Comparison of ENCODE assay signal across 20 mouse cellular contexts in genomic region chr11:64024575-64024974, GRCm38 (mm10). TPM values are rescaled to one million over a fixed set of nuclear protein-coding genes. Genes with fewer than 3 reads are reported as not detected.
DNase-seq lines count a peak whose midpoint lies in the region; ATAC-seq and TF ChIP-seq lines count a peak whose summit lies in the region.
"Had no signal": no experiment of that assay in that cellular context is flagged by ENCODE, and none has a peak within 500 bp of the region (broad histone marks: within the 10 kb centered on the region; RNA-seq: fewer than 3 reads in every experiment).

No protein-coding gene starts in this region.

- no peak for ATAC-seq in kidney, postnatal 0 days (replicated peaks; ENCODE audit: low FRiP score, low read depth)
- no peak for ATAC-seq in limb, embryonic 12.5 days (ENCODE audit: insufficient number of reproducible peaks, insufficient read depth, low FRiP score, low TSS enrichment, low read depth)
- ATAC-seq in megakaryocyte, adult 5-6 weeks (ENCODE audit: poor library complexity, severe bottlenecking) = no peak

- no peak overlapping the region for H3K9ac ChIP-seq in kidney, postnatal 0 days (ENCODE audit: low read depth, low read length)
- no peak overlapping the region for H3K9ac ChIP-seq in limb, embryonic 12.5 days (replicated peaks)
- H3K9ac ChIP-seq: embryonic facial prominence, embryonic 15.5 days; hindbrain, embryonic 13.5 days; neural tube, embryonic 15.5 days had no signal

- no peak for TF ChIP-seq CTCF in kidney, postnatal 0 days (IDR thresholded peaks at IDR 0.05; ENCODE audit: low read depth)

- H3K36me3 ChIP-seq in heart, embryonic 10.5 days = no peaks in the 10 kb centered on the region
- no peaks in the 10 kb centered on the region for H3K36me3 ChIP-seq in kidney, postnatal 0 days (ENCODE audit: insufficient read depth, low read length)
- H3K36me3 ChIP-seq in embryonic facial prominence, embryonic 10.5 days (replicated peaks) = no peaks in the 10 kb centered on the region
- H3K36me3 ChIP-seq in limb, embryonic 12.5 days = no peaks in the 10 kb centered on the region
- H3K36me3 ChIP-seq: embryonic facial prominence, embryonic 15.5 days; hindbrain, embryonic 13.5 days; neural tube, embryonic 15.5 days had no signal

- no peaks in the 10 kb centered on the region for H3K9me3 ChIP-seq in heart, embryonic 10.5 days
- no peaks in the 10 kb centered on the region for H3K9me3 ChIP-seq in kidney, postnatal 0 days (replicated peaks; ENCODE audit: low read length)
- H3K9me3 ChIP-seq in embryonic facial prominence, embryonic 10.5 days = no peaks in the 10 kb centered on the region
- no peaks in the 10 kb centered on the region for H3K9me3 ChIP-seq in limb, embryonic 12.5 days
- H3K9me3 ChIP-seq: embryonic facial prominence, embryonic 15.5 days; hindbrain, embryonic 13.5 days; megakaryocyte, embryonic 14.5 days; neural tube, embryonic 15.5 days had no signal

- H3K27me3 ChIP-seq in heart, embryonic 10.5 days (ENCODE audit: insufficient read depth, poor library complexity, severe bottlenecking) = peaks cover 6% of the 10 kb centered on the region; the same call in 1 of the 2 replicates
- H3K27me3 ChIP-seq in kidney, postnatal 0 days (ENCODE audit: insufficient read depth, low read length) = no peaks in the 10 kb centered on the region
- H3K27me3 ChIP-seq in embryonic facial prominence, embryonic 10.5 days (replicated peaks; ENCODE audit: low read depth, poor library complexity, severe bottlenecking) = no peaks in the 10 kb centered on the region
- H3K27me3 ChIP-seq in limb, embryonic 12.5 days = no peaks in the 10 kb centered on the region
- H3K27me3 ChIP-seq: CH12.LX; embryonic facial prominence, embryonic 15.5 days; hindbrain, embryonic 13.5 days; megakaryocyte, embryonic 14.5 days; neural tube, embryonic 15.5 days had no signal

- WGBS in heart, embryonic 10.5 days = 80% methylated on average over 7 of the region's 7 CpGs
- 44% methylated on average over 7 of the region's 7 CpGs for WGBS in kidney, postnatal 0 days
- 46% methylated on average over 7 of the region's 7 CpGs for WGBS in embryonic facial prominence, embryonic 10.5 days
- 21% methylated on average over 7 of the region's 7 CpGs for WGBS in limb, embryonic 12.5 days

- H3K4me1 ChIP-seq in heart, embryonic 10.5 days = peaks cover 37% of the 10 kb centered on the region
- H3K4me1 ChIP-seq in kidney, postnatal 0 days (replicated peaks; ENCODE audit: insufficient read depth, low read length) = peaks cover 7% of the 10 kb centered on the region
- H3K4me1 ChIP-seq in embryonic facial prominence, embryonic 10.5 days = peaks cover 46% of the 10 kb centered on the region
- H3K4me1 ChIP-seq in limb, embryonic 12.5 days (replicated peaks) = peaks cover 44% of the 10 kb centered on the region
- H3K4me1 ChIP-seq: embryonic facial prominence, embryonic 15.5 days had no signal

- H3K27ac ChIP-seq in heart, embryonic 10.5 days = no peak overlapping the region
- H3K27ac ChIP-seq in kidney, postnatal 0 days = no peak overlapping the region
- H3K27ac ChIP-seq in embryonic facial prominence, embryonic 10.5 days (replicated peaks) = peak overlapping the region; percentile 65
- H3K27ac ChIP-seq in limb, embryonic 12.5 days = peak overlapping the region; percentile 2; the same call in 1 of the 2 replicates
- H3K27ac ChIP-seq: embryonic facial prominence, embryonic 15.5 days had no signal

- H3K4me2 ChIP-seq in kidney, postnatal 0 days (ENCODE audit: low read length) = no peak overlapping the region
- H3K4me2 ChIP-seq in limb, embryonic 12.5 days = no peak overlapping the region; the same call in 1 of the 2 replicates
- H3K4me2 ChIP-seq: embryonic facial prominence, embryonic 15.5 days; hindbrain, embryonic 13.5 days had no signal

- DNase-seq in heart, adult 11 months = peak; percentile 61
- DNase-seq in heart, embryonic 10.5 days (ENCODE audit: low spot score) = no peak
- peak; percentile 56 for DNase-seq in kidney, postnatal 0 days (ENCODE audit: low spot score)
- DNase-seq in kidney, adult 18-20 months = no peak
- peak; percentile 68 for DNase-seq in embryonic facial prominence, embryonic 10.5 days (ENCODE audit: low spot score)
- DNase-seq: adrenal gland, adult 2 months; cerebellum, postnatal 10 days; gastrocnemius, postnatal 14 days; kidney, postnatal 14 days; layer of hippocampus, adult 9-11 months; lung, postnatal 10 days; right cerebral cortex, postnatal 25 days; thymus, postnatal 36 days had no signal

- no peak overlapping the region for H3K4me3 ChIP-seq in heart, embryonic 10.5 days
- no peak overlapping the region for H3K4me3 ChIP-seq in kidney, postnatal 0 days (replicated peaks; ENCODE audit: low read depth, low read length)
- no peak overlapping the region for H3K4me3 ChIP-seq in embryonic facial prominence, embryonic 10.5 days
- no peak overlapping the region for H3K4me3 ChIP-seq in limb, embryonic 12.5 days (replicated peaks)
- H3K4me3 ChIP-seq: embryonic facial prominence, embryonic 15.5 days; hindbrain, embryonic 13.5 days; megakaryocyte, embryonic 14.5 days; neural tube, embryonic 15.5 days had no signal

RNA-seq across cellular contexts. Expression of gene Cox10, which starts 54.7 kb away (rescaled TPM):
- polyA plus RNA-seq in heart, embryonic 10.5 days (2016; fragmentation: Nextera tagmentation; extraction: Ambion mirVana) = 33.8 and 37.8 TPM in 2 replicates
- polyA plus RNA-seq in kidney, postnatal 0 days (2015; fragmentation: Nextera tagmentation; extraction: Ambion mirVana) = 26.8 and 30.8 TPM in 2 replicates
- 30.9 and 31.2 TPM in 2 replicates for polyA plus RNA-seq in embryonic facial prominence, embryonic 10.5 days (2016; fragmentation: Nextera tagmentation; extraction: Ambion mirVana)
- 21.0 and 21.8 TPM in 2 replicates for polyA plus RNA-seq in limb, embryonic 12.5 days (2016; fragmentation: Nextera tagmentation; extraction: Ambion mirVana)
- 4.7 and 7.8 TPM in 2 replicates for total RNA-seq in megakaryocyte, adult 5-6 weeks (2015)
- 8.3 and 9.5 TPM in 2 replicates for total RNA-seq in megakaryocyte, adult 5-6 weeks (2017)

Comparison
In these comparisons a context has a peak if more than half of its experiments do, and no peak if none do; other contexts are left out.
1. DNase-seq: peak in heart, adult 11 months (single experiment), kidney, postnatal 0 days (single experiment) and embryonic facial prominence, embryonic 10.5 days (single experiment); none in heart, embryonic 10.5 days (single experiment) and kidney, adult 18-20 months (single experiment).
2. H3K27ac ChIP-seq: peak in embryonic facial prominence, embryonic 10.5 days (single experiment) and limb, embryonic 12.5 days (single experiment); none in heart, embryonic 10.5 days (single experiment) and kidney, postnatal 0 days (single experiment).